Mouse (Mus musculus) heart, adult 2 months (tissue): Measurements from ENCODE around the gene Ppp3ca. TPM values are rescaled to one million over a fixed set of nuclear protein-coding genes. Genes with fewer than 3 reads are reported as not detected.

ENCODE experiments used
- DNase-seq, 2 experiments: peaks; one replicate each; pipeline ENCODE4 v3.0.0; 2021
- H3K27ac ChIP-seq: fragments of 200-600 bp; 2 replicates; pipeline ENCODE4 v1.8.1; 2022
- H3K27me3 ChIP-seq: fragments of 200-500 bp; 2 replicates; pipeline ENCODE4 v1.6.1; 2012; ENCODE audit warnings: mild to moderate bottlenecking, low read length, inconsistent platforms, mixed read lengths; ENCODE audit not compliant: control insufficient read depth, insufficient read depth
- H3K36me3 ChIP-seq: fragments of 200-500 bp; 2 replicates; pipeline ENCODE4 v1.6.1; 2012; ENCODE audit warnings: low read length, inconsistent platforms; ENCODE audit not compliant: control insufficient read depth, insufficient read depth
- H3K4me1 ChIP-seq: fragments of 200-500 bp; 2 replicates; pipeline ENCODE4 v1.6.1; 2011; ENCODE audit warnings: low read length; ENCODE audit not compliant: control insufficient read depth, insufficient read depth
- H3K4me3 ChIP-seq: fragments of 200-600 bp; 2 replicates; pipeline ENCODE4 v1.8.1; 2022
- H3K79me2 ChIP-seq: fragments of 200-500 bp; replicated peaks from 2 replicates; pipeline ENCODE4 v1.6.1; 2012; ENCODE audit warnings: mild to moderate bottlenecking, inconsistent platforms, low read length, moderate library complexity, mixed read lengths; ENCODE audit not compliant: control insufficient read depth, insufficient read depth
- H3K9ac ChIP-seq: fragments of 200-500 bp; 2 replicates; pipeline ENCODE4 v1.6.1; 2012; ENCODE audit warnings: low read depth, mild to moderate bottlenecking, control low read depth, inconsistent platforms, low read length, mixed read lengths
- CTCF ChIP-seq: fragments of 200-600 bp; IDR thresholded peaks from 2 replicates; pipeline ENCODE4 v1.8.1; 2022; ENCODE audit warnings: antibody characterized with exemption, mild to moderate bottlenecking, moderate library complexity
- EP300 ChIP-seq: fragments of 200-500 bp; IDR thresholded peaks from 2 replicates; pipeline ENCODE4 v1.6.1; 2011; ENCODE audit warnings: low read depth, low read length, control low read depth; ENCODE audit not compliant: insufficient read depth
- POLR2A ChIP-seq: fragments of 200-500 bp; IDR thresholded peaks from 2 replicates; pipeline ENCODE4 v1.6.1; 2011; ENCODE audit warnings: mild to moderate bottlenecking, low read depth, low read length, control low read depth; ENCODE audit not compliant: insufficient read depth
- WGBS: fragments of 180-500 bp; shearing (Covaris S2); methylation state at CpG from one replicate; pipeline ENCODE4 v1.1.7; 2018; 5-methylcytosine and 5-hydroxymethylcytosine counted together
- intact Hi-C: fragments of 180-260 bp; cut with DNase I; formaldehyde crosslinking; loops from one replicate; pipeline ENCODE4 v1.15.1; 2025
- polyA plus RNA-seq: library from polyadenylated mRNA; depleted of rRNA; stranded (reverse); fragments of >200 nt; gene quantifications from 2 replicates; pipeline ENCODE4 v1.2.3, GENCODE M21; 2012
- total RNA-seq, 2 experiments: library from RNA; stranded (reverse); gene quantifications; 2 replicates each; pipeline ENCODE4 v1.2.3; 2021

The Ppp3ca gene
- total and polyA plus RNA-seq, 3 experiments: 18.3 to 44.3 (median 41.7) TPM

GRCm38 (mm10) chr3:136671940-136672278 is 2.0 kb downstream of the Ppp3ca start:
- TF ChIP-seq CTCF: no peak
- TF ChIP-seq EP300: no peak
- no peak for TF ChIP-seq POLR2A
- Histone ChIP-seq H3K27me3 (no peaks in the 10 kb centered on the region), H3K4me3 (peak overlapping the region; percentile 87), H3K27ac (peak overlapping the region; percentile 96), H3K4me1 (peaks cover 10% of the 10 kb centered on the region), H3K9ac (peak overlapping the region; percentile 80), H3K36me3 (peaks cover 12% of the 10 kb centered on the region; the same call in 1 of the 2 replicates), H3K79me2 (no peaks in the 10 kb centered on the region; the same call in 1 of the 2 replicates)
- intact Hi-C loops: loop anchor here (2.0 to 5.0 kb wide), 4 partner anchors 33 to 225 kb away; no protein-coding TSS in a partner anchor
- no peak for DNase-seq
- 14% methylated on average over 5 of the region's 5 CpGs for WGBS

GRCm38 (mm10) chr3:136672870-136673269 is 2.9 kb downstream of the Ppp3ca start:
- peaks cover 2% of the 10 kb centered on the region; the same call in 1 of the 2 replicates for H3K79me2 ChIP-seq
- no peak overlapping the region; the same call in 1 of the 2 replicates for H3K27ac ChIP-seq
- TF ChIP-seq POLR2A: no peak
- peaks cover 15% of the 10 kb centered on the region for H3K36me3 ChIP-seq
- H3K9ac ChIP-seq: no peak overlapping the region
- peak overlapping the region; percentile 15; the same call in 1 of the 2 replicates for H3K4me3 ChIP-seq
- DNase-seq: no peak
- 72% methylated on average over 3 of the region's 3 CpGs for WGBS
- peaks cover 9% of the 10 kb centered on the region for H3K4me1 ChIP-seq
- no peaks in the 10 kb centered on the region for H3K27me3 ChIP-seq
- intact Hi-C loops: loop anchor here (5.0 kb wide), 3 partner anchors 89 to 224 kb away; no protein-coding TSS in a partner anchor

- DNase-seq: no peak
- Histone ChIP-seq H3K27ac (no peak overlapping the region), H3K79me2 (peaks cover 2% of the 10 kb centered on the region), H3K4me3 (no peak overlapping the region), H3K36me3 (peaks cover 15% of the 10 kb centered on the region), H3K27me3 (no peaks in the 10 kb centered on the region), H3K9ac (no peak overlapping the region), H3K4me1 (peaks cover 7% of the 10 kb centered on the region)
- 67% methylated on average over 2 of the region's 2 CpGs for WGBS
- TF ChIP-seq EP300 (no peak), CTCF (no peak), POLR2A (no peak)
- intact Hi-C loops: loop anchor here (5.0 kb wide), 3 partner anchors 89 to 224 kb away; no protein-coding TSS in a partner anchor
Observed at GRCm38 (mm10) chr3:136673363-136673762, 3.4 kb downstream of the Ppp3ca start.

GRCm38 (mm10) chr3:136674486-136674885 is 4.6 kb downstream of the Ppp3ca start:
- no peak for DNase-seq
- Histone ChIP-seq H3K36me3 (peaks cover 17% of the 10 kb centered on the region), H3K9ac (no peak overlapping the region), H3K4me3 (no peak overlapping the region), H3K4me1 (peaks cover 7% of the 10 kb centered on the region), H3K27me3 (no peaks in the 10 kb centered on the region), H3K27ac (no peak overlapping the region), H3K79me2 (peaks cover 2% of the 10 kb centered on the region)
- 66% methylated on average over 5 of the region's 5 CpGs for WGBS
- TF ChIP-seq EP300 (no peak), CTCF (no peak)
- intact Hi-C loops: loop anchor here (5.0 kb wide), 3 partner anchors 88 to 223 kb away; no protein-coding TSS in a partner anchor

GRCm38 (mm10) chr3:136676991-136677390 is 7.1 kb downstream of the Ppp3ca start:
- TF ChIP-seq POLR2A (no peak), EP300 (no peak)
- H3K79me2 ChIP-seq: peaks cover 6% of the 10 kb centered on the region
- DNase-seq: no peak
- peaks cover 11% of the 10 kb centered on the region for H3K4me1 ChIP-seq
- WGBS: 70% methylated on average over 2 of the region's 2 CpGs
- H3K9ac ChIP-seq: no peak overlapping the region
- no peaks in the 10 kb centered on the region for H3K27me3 ChIP-seq
- no peak overlapping the region for H3K27ac ChIP-seq
- no peak overlapping the region for H3K4me3 ChIP-seq
- H3K36me3 ChIP-seq: peaks cover 20% of the 10 kb centered on the region
- intact Hi-C loops: no loop called here

- H3K36me3 ChIP-seq: peaks cover 18% of the 10 kb centered on the region
- DNase-seq: no peak
- no peak overlapping the region for H3K4me3 ChIP-seq
- intact Hi-C loops: no loop called here
- TF ChIP-seq POLR2A (no peak), CTCF (no peak), EP300 (no peak)
- H3K79me2 ChIP-seq: peaks cover 9% of the 10 kb centered on the region
- no peak overlapping the region for H3K27ac ChIP-seq
- no peaks in the 10 kb centered on the region for H3K27me3 ChIP-seq
- WGBS: 49% methylated on average over 8 of the region's 8 CpGs
- H3K9ac ChIP-seq: no peak overlapping the region
- peaks cover 11% of the 10 kb centered on the region for H3K4me1 ChIP-seq
Observed at GRCm38 (mm10) chr3:136678386-136678785, 8.5 kb downstream of the Ppp3ca start.
